Mouse (Mus musculus): ENCODE results near the gene Hdgfl2.

Gene Hdgfl2

DNA sequence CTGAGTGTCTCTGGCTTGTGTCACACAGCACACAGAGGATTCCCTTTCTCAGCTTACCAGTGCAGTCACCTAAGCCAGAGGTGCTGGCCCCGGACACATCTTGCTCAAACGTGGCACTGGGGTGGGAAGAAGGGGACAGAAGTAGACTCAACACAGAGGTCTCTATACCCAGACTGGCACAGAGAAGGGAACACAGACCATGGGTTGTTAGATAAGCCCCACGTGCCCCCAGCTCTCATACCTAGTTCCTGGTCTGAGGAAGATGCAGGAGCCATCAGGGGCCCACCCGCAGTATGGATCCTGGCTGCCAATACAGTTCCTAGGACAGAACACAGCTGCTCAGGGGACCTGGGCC, 45.8 kb downstream of the Hdgfl2 start:
- no peak for DNase-seq (ENCODE audit: low read depth, low spot score)

DNA sequence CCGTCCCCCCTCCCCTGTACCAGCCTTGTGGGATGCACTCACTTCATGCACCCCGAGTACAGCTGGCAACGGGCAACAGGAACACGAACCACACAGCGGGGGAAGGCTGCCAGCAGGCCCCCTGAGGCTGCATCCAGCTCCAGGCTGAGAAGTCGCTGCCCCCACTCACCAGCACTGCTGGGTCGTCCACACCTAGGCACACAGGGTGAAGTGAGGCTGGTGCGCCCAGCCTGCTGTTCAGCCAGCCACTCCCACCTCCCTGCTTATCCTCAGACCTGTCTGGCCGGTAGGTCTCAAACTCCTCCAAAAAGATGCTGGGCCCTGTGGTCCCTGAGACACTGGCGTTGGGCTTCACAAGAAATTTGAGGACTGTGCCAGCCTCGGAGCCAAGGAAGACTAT, 46.7 kb downstream of the Hdgfl2 start:
- no peak for DNase-seq (ENCODE audit: low read depth, low spot score)

DNA sequence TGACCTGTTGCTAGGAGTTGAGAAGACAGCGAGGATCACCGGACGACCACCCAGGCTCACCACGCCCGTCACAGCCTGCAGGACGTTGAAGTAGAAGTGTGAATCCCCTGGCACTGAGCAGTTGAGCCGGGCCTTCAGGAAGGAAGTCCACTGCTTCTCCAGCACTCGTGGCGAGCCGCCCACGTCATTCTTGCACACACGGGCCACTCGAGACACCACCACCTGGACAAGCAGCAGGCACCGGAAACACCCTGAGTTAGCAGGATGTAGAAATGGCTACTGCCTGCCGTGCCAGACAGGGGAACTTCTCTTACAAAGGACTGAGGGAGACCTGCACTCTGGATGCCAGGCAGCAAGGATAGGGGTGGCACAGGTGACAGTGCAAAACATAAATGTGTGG, 48.8 kb downstream of the Hdgfl2 start:
- DNase-seq (ENCODE audit: low read depth, low spot score): no peak

DNA sequence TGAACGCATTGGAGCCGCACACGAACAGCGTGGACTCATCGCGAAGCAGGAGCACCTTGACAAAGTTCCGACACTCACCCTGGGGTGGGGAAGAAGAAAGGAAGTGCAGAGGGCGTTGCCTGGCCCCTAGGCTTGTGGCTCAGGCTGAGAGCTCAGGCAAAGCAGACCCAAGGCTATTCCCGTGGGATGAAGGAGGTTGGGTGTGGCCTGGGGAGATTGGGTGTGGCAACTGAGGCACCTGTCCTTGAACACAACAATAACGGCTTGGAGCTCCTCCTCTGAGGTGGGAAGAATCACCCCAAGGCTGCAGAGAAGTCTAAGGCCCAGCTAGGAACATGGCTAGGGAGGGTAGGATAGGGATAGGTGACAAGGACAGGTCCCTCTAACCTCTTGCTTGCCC, 51.7 kb downstream of the Hdgfl2 start:
- DNase-seq (ENCODE audit: low read depth, low spot score): no peak

DNA sequence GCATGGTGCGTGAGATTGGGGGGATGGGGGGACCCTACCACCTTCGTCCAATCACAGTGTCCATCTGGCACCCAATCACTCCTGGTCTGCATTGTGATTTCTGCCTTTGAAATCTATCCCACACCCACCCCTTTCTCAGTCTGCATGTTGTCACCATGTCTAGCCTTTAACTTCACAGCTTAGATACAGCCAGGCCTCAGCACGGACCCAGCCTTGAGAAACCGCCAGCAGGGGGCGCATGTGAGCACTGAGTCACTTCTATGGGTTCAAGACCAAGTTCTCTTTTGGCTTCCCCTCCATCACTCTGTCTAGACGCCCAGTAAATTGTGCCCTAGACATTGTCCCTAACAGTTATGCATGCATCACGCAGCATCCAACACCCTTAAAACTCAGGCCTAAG, 52.4 kb downstream of the Hdgfl2 start:
- DNase-seq (ENCODE audit: low read depth, low spot score): no peak

DNA sequence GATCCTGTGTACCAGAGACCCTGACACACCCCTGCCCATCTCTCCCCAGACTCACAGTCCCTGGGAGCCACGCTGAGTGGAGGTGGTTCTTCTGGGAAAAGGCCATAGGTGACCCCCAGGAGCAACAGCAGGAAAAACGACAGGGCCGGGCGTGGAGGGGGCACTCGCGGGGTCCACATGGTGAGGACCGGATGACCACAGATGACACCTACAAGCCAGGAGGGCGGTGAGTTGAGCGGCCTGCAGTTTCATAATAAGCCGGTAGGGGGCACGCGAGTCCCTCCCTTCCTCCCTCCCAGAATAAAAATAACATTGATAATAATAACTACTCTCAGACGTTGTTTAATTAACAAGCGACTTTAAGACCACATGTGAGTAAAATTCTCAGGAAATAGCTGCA, 53.2 kb downstream of the Hdgfl2 start:
- DNase-seq (ENCODE audit: low read depth, low spot score): no peak

DNA sequence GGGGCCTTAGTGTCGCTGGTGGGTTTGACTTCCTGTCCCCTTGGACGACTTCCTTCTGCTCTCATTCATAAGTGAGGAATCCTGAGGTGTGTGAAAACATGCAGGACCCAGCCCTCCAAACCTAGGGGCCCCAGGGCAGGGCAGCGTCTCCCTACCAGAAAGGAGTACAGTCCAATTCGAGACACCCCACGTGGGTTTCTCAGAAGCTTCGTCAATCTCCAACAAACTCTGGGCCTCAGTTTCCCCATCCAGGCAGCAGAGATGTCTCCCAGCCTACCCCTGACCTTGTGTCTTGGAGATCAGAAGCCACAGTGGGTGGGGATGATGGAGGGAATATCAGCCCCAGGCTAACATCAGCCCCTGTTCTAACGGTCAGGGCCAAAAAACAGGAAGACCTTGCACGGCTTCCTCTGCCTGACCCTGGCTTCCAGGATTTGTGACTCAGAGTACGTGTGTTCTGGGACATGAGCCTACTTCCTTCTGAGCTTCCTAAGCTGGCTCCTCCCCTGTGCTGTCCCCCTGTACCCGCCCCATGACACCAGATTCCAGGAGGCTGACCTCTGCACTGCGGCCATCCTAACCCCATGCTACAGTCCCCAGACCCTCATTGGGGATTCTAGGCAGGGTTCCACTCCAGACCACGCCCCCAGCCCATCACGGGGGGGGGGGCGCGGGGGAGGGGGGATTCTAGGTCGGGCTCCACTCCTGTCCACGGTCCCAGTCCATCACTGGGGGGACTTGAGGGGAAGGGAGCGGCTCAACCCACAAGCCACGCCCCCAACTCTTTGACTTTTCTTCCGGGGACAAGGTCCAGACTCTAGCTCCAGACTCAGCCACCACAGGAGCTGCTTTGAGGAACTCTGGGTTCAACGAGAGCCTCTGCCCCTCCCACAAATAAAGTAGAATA, 54.3 kb downstream of the Hdgfl2 start:
- no peak for DNase-seq (ENCODE audit: low read depth, low spot score)

DNA sequence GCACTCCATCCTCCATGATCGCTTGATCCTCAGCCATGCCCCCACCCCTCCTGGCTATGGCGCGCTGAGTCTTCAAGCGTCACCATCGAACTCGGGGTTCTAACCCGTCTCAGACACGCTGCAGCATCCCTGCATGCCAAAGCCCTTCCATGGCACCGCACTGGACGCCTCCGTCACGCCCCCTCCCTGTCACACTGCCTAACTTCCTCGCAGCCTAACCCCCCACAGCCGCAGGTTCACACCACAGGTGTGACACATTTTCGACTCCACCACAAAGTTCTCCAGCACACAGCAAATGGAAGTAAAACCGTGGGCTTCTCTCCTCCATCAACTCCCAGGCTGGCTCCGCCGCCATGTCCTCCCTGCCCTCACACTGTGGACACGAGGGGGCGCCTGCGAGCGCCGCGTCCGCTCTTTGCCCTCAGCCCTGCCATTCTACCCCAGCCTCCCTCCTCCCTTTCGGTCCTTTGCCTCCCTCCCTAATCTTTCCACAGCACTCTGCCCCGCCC, 55.1 kb downstream of the Hdgfl2 start:
- no peak for DNase-seq (ENCODE audit: low read depth, low spot score)

DNA sequence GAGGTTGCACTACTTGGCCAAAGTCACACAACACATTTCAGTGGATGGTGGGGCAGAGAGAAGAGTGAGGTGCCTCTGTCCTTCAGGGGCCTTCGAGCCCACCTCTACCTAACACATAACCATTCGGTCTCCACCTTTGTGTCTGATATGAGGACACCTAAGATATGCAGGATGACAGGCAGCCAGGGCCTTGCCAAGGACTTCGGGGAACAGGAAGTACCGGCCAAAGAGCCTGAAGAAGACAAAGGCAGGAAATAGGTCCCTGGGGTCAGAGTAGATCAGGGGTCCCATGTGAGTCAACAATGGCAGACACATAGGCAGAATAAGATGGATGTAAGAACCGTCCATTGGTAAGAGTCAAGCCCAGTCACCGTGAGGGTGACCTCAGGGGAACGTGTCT, 57.1 kb downstream of the Hdgfl2 start:
- no peak for DNase-seq (ENCODE audit: low read depth, low spot score)

DNA sequence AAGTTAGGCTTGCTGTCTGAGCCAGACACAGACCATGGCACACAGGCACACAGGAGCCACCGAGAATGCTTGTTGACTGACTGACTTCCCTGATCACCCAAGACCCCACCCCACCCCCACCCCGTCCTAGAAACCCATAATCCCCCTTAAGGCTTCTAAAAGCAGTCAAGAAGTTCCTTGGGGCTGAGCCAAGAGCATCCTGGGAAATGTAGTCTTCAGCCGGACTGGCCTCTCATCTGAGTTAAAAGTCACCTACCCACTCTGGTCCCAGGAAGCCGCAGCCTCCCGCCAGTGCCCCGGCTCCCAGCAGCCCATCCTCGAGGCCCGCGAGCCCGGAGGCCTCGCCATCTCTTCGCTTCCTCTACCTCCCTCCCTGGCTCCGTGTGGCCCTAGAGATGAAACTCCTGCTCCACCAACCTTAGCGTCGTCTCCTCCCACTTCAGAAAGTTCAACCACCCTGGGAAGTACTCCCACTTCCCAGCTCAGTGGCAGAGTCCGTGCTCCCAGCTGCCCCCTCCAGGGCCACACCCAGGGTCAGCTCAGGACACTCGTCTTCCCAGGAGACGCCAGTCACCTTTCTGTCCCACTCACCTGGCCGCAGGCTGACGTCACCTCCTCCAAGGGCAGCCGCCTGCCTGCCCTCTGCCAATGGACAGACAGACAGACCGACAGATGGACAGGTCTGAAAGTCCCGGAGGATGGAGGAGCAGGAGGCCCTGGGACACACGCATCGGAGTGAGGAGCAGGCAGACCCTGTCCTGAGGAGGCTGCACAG, 58.6 kb downstream of the Hdgfl2 start:
- no peak for DNase-seq (ENCODE audit: low read depth, low spot score)

DNA sequence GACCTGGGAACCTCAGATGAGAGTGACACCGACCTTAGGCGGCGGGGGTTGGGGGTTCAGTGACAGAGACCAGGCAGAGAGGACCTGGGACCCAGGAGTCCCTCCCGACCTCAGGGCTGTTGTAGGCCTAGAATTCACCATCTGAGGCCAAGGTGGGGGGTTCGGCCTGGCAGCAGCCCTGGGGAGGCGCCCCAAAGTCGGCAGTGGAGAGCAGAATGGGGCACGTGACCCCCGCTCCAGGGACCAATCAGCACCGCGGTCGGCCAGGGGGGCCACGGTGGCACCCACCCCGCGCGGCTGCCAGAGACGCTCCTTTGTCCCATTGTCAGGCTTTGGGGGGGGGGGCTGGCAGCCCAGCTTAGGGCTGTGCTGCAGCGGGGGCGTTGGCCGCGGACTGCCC, 59.9 kb downstream of the Hdgfl2 start:
- no peak for DNase-seq (ENCODE audit: low read depth, low spot score)

DNA sequence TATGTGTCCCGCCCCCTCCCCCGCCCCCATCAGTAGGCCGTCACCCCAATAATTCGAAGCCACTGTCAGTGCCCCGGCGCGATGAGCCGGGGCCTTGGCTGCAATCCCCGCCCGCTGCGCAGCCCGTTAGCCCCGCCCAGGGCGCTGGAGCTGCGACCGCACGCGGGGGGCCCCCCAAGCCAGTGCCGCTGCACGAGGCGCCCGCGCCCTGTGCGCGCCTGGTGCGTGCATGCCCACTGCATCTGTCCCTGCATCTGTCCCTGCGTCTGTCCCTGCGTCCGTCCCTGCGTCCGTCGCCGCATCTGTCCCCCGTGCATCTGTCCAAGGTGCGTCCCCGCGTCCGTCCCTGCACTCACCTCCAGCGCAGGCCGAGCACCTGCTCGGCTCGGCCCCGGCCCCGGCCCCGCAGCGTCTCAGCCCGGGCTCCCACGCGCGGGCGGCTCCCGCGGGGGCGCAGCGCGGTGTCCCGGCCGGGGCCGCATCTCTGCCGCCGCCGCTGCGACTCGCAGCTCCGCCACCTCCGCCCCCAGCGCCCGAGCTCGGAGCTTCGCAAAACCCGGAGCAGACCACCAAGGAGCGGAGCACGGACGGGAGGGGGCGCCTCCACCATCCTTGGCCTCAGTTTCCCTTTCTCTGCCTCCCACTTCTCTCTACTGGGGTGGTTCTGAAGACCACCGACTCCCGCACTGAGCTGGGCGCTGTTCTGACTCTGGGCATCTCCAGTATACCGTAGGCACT, 60.6 kb downstream of the Hdgfl2 start, which contains the start of gene Sema6b:
Gene Sema6b (minus strand): TSS at position 486 of the 738 bp plus-strand sequence.
- no peak for DNase-seq (ENCODE audit: low read depth, low spot score)

DNA sequence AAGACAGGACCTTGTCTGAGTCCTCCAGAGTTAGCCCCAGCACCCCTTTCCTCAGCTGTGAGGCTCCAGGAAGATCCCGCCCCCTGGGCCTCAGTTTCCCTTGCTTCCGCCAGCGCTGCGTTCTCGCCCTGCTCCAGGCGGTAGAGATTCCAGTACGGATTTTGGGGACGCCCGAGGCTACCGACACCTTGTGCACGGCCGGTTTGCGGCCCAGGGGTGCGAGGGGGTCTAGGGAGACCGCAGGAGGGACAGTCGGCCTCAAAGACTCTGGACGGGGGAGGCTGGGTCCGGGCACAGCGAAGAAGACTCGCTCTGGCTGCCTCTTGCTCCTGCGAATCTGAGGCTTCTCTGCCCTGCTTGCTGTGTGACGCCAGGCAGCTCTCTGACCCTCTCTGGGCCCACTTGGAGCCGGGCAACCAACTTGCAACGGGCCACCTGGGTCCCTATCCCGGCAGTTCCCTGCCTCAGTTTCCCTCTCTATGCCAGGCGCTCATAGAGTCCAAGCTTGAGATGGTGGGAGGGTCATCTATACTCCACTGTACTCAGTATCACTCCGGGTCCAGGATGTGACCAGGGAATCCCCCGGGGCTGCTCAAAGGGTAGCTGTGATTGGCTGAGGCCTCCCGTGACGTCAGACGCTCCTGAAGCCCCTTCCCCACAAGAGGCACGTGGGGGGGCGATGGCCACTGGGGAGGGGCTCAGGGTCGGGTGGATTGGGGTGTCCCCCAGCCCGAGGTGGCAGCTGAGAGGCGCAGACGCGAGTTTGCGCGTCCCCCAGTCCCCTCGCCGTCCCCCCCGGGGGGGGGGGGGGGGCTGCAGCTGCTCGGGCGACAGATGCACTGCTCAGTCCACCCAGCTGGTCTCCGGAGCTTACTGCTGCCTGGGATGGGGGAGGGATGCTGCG, 62.5 kb downstream of the Hdgfl2 start:
- DNase-seq (ENCODE audit: low read depth, low spot score): no peak

DNA sequence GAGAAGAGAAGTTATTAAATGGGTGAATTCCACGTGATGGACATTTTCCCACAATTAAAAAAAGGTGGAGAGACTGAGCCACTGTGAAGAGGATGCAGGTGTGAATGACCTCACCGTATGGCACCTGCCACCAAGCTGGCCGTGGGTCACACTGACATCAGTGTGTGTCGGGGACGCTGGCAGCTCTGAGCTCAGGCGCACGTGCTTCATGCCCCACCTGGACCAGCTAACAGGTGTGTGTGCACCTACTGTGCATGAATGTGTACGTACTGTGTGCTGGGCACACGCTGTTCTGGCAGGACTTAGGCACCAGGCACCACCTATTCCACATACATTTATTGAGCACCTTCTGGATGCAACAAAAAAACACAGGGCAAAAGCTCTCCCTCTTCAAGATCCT, 65.1 kb downstream of the Hdgfl2 start:
- no peak for DNase-seq (ENCODE audit: low read depth, low spot score)

DNA sequence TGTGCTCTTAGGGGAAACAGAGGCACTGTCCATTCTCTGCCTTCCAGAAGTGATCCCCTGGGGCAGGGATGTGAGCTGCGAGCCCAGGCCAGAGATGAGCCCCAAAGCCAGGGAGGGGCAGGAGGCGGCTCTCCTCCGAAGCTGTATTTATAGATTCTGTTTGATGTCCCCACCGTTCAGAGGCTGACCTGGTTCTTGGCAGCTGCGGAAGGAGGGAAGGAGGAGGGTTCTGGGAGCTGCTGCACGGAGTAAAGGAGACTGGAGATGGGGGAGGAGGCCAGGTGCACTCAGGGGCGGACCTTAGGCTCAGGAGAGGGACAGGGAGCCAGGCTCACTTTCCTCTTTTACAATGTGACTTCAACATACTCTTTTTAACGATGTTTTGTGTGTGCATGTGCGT, 66.7 kb downstream of the Hdgfl2 start:
- no peak for DNase-seq (ENCODE audit: low read depth, low spot score)

DNA sequence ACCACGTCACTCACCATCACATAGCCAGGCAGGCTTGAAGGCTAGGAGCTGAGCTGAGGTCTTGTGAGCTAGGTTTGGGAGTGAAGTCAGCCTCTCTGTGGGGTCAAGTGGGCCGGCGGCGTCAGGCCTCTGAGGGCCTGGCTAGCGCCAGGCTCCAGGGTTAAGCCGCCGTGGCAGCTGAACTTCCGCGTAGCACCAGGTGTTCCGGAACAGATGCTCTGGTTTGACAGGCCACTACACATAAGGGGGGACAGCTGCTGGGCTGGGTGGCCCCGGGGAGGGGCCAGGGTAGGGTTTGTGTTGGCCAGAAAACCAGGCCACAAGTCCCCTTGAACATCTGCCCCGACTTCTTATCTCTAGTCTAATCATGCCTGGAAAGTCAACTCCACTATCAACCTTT, 68.0 kb downstream of the Hdgfl2 start:
- DNase-seq (ENCODE audit: low read depth, low spot score): no peak

DNA sequence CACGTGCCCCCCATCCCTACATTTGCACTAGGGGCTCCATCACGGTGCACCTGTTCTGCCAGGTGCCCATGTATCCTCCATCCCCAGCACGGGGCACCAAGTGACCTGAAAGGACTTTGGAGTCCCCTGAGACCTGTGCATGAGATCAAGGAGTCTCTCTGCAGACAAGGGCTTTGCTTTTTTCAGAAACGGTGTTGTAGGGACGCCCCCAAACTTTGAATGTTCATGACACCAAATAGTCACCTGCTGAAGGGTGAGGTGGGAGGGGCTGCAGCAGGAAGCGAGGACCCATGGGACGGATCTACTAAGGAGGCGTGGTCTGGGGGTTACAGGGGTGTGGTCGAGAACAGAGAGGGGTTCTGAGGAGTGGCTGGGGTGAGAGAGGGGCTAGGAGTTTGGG, 68.8 kb downstream of the Hdgfl2 start:
- DNase-seq (ENCODE audit: low read depth, low spot score): no peak

DNA sequence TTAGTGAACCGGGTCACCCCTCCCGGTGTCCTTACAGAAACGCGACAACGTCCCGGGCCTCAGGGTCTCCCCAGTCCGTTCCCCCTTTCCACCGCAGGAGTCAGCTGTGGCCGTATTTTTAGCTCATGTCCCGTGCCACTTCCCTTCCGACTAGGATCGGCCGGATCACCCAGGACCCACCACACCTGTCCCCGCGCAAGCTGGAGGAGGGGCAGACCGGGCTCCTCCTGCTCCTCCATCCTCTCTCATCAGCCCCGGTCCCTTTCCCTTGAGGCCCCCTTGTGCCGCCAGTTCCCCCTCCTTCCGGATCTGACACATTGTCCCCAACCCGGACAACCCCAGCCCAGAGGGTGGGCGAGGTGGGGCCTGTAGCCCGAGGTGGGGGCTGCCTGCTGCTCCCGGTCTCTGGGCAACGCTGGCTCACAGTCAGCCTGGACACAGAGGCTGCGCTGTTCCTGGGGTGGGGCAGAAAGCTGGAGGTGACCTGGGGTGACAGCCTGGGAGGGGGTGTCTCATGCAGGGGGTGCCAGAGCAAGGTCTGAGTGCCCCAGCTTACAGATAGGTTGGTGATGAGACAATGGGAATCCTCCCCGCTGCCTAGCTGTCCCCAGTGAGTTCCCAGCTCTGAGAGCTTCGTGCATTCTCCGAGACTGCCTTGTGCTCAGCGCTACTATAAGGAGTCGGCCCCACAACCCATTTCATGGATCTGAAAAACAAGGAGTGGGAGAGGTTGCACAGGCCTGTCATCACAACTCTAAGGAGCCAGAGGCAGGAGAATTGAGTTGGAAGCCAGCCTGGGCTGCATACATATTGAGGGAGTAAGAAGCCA, 69.6 kb downstream of the Hdgfl2 start:
- DNase-seq (ENCODE audit: low read depth, low spot score): no peak

DNA sequence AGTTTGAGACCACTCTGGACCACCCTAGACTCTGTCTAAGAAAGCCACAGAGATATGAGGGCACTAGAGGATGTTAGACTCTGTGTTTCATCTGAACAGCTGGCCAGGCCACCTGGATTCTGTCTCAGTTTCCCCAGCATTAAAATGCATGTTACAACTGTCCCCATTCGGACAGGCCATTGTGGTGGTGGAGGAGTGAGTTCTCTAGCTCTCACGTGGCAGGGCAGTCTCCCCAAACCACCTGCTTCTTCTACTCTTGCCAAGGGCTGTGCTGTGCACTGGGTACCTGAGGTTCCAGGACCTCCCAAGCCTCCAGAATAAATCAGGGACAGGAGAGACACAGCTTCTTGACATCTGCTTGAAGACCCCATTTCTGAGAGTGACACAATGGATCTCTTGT, 70.5 kb downstream of the Hdgfl2 start:
- no peak for DNase-seq (ENCODE audit: low read depth, low spot score)
